Mouse (Mus musculus) 3134 (cell line): ENCODE data around the gene Slc22a23.
A peak's percentile ranks its signal among the peaks of the same experiment; 100 is the strongest.

Experiments used
- DNase-seq: peaks from one replicate; pipeline ENCODE4 v3.0.0-alpha.2; 2011; ENCODE audit warnings: low spot score; ENCODE audit not compliant: insufficient read length; ENCODE audit errors: extremely low read depth

The Slc22a23 gene

GRCm38 (mm10) chr13:34148767-34149392 is 196.1 kb downstream of the Slc22a23 start:
- peak; percentile 44 for DNase-seq

GRCm38 (mm10) chr13:34148181-34148580 is 196.8 kb downstream of the Slc22a23 start:
- DNase-seq = no peak

- DNase-seq = no peak
Observed at GRCm38 (mm10) chr13:34146916-34147315, 198.1 kb downstream of the Slc22a23 start.

- DNase-seq = peak; percentile 46
Observed at GRCm38 (mm10) chr13:34143389-34143788, 201.6 kb downstream of the Slc22a23 start.

- no peak for DNase-seq
Observed at GRCm38 (mm10) chr13:34136605-34137004, 208.4 kb downstream of the Slc22a23 start.

- no peak for DNase-seq
Observed at GRCm38 (mm10) chr13:34134276-34134675, 210.7 kb downstream of the Slc22a23 start.

GRCm38 (mm10) chr13:34133326-34134071 is 211.5 kb downstream of the Slc22a23 start:
- DNase-seq = no peak

- no peak for DNase-seq
Observed at GRCm38 (mm10) chr13:34132875-34133274, 212.1 kb downstream of the Slc22a23 start.

- no peak for DNase-seq
Observed at GRCm38 (mm10) chr13:34132299-34132698, 212.7 kb downstream of the Slc22a23 start.

GRCm38 (mm10) chr13:34131708-34132060 is 213.3 kb downstream of the Slc22a23 start:
- no peak for DNase-seq

- DNase-seq = no peak
Observed at GRCm38 (mm10) chr13:34131011-34131707, 213.8 kb downstream of the Slc22a23 start.

- peak; percentile 77 for DNase-seq
Observed at GRCm38 (mm10) chr13:34130226-34130731, 214.7 kb downstream of the Slc22a23 start, which contains the start of gene Tubb2b. Tubb2b (minus strand) TSS chr13:34130466.

- peak; percentile 60 for DNase-seq
Observed at GRCm38 (mm10) chr13:34129485-34130225, 215.3 kb downstream of the Slc22a23 start.
